Mouse (Mus musculus) T-helper 1 cell (primary cell): ENCODE data around the gene Gng11.

ENCODE experiments used
- in situ Hi-C: fragments of 300-600 bp; cut with MboI, MseI; formaldehyde crosslinking; loops from one replicate; pipeline ENCODE4 v1.15.1; 2025; ENCODE audit warnings: high pct_unique_total_duplicates

The Gng11 gene

DNA sequence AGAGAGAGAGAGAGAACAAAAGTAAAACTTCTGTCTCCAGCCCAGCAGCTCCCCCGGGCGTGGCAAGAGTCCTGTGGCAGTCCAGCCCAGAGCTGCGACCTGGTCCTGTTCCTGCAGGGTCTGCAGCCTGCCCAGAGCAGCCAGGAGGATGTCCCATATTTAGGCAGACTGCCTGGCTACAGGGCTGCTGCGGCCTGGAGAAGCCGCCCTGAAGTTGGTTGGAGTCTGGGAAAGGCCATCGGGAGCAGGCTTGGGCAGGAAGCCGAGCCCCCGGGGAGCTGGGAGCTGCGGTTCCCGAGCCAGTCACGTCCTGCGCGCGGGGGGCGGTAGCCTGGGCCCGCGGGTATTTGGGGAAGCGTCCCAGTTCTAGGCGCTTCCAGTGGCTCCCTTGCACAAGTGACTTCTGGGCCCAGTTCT is at the start of gene Gng11:
Gene Gng11, plus strand, starts transcription at position 15 of the 417 bp plus-strand sequence.
- in situ Hi-C loops, result no loop called here

GRCm38 (mm10) chr6:3954969-3955368 is 48.7 kb upstream of the Gng11 start:
- in situ Hi-C loops, result no loop called here

GRCm38 (mm10) chr6:3967676-3968626 is 35.8 kb upstream of the Gng11 start:
- in situ Hi-C loops, result no loop called here

- in situ Hi-C loops, result no loop called here
Observed at GRCm38 (mm10) chr6:3973679-3974078, 30.0 kb upstream of the Gng11 start.

GRCm38 (mm10) chr6:3982661-3983284 is 20.9 kb upstream of the Gng11 start:
- in situ Hi-C loops, result no loop called here

DNA sequence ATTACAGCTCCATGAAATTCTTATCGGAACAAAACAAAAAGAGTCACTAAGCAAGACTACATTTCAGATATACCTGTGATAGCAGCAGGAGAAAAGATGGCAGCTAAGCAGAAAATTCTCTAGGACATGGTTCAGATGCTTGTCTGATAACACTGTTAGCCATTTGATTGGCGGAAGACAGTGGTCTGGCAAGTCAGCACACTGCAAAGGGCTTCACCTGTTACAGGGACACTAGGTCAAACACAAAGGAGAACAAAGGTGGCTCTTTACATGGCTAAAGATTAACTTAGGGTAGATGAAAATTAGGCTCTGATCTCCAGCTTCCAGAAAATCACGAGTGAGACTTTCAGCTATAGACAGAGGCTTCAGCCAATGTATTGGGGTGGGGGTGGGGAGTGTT is 15.0 kb upstream of the Gng11 start, which contains the start of gene Tfpi2:
Gene Tfpi2, minus strand, starts transcription at position 170 of the 400 bp plus-strand sequence.
- in situ Hi-C loops, result no loop called here

DNA sequence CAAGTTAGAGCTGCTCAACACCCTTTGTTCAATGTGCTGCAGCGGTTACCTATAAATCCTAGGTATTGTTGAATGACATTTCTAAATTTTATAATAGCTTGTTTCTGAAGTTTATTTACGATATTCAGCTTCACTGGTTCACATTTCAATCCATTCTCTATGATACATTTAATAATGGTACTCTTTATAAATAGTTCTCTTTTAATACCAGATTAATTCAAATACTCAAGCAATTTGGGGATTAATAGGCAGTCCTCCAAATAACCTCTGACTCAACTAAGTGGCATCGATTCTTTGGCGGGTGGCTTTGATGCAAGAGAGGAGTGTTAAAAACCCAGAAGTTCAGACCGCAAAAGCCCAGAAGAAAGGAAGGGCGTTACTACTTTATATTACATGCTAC is 10.2 kb upstream of the Gng11 start, which contains the start of gene Gngt1:
Gene Gngt1, plus strand, starts transcription at position 301 of the 400 bp plus-strand sequence.
- in situ Hi-C loops, result no loop called here

DNA sequence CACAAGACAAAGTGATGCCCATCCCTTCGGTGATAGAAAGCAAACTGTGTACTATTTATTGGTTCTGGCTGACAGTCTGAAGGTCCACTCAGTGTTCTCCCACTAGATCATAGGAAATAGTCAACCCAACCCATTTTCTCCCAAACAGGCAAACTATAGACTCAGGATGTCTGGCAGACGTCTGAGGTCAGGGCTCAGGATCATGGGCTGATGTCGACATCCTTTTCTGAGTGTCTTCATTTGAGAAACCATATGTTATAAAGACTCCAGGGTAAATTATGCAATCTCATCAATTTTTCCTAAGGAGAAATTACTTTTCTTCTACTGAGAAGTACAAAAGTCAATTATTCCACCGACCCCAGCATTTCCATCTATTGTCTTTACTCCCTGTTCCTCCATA is 5.6 kb upstream of the Gng11 start:
- in situ Hi-C loops, result no loop called here

DNA sequence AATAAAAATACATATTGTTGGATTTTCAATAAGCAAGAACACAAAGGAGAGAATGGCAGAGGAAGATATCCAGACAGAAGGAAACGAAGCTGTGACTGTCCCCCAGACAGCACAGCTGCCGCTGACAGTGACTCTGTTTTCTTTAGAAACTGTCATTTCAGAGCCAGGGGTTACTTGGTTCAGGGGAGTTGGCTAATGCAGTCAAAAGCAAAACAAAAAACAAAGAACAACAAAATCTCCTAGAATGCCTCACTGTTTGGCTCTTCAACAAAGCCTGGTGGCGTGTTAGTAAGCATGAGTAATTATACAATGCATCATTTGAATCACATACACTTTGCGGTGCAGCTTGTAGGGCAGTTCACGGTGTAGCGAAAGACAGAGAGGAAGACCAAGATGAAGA is 4.4 kb upstream of the Gng11 start:
- in situ Hi-C loops, result no loop called here

- in situ Hi-C loops, result no loop called here
Observed at GRCm38 (mm10) chr6:4000716-4001115, 3.0 kb upstream of the Gng11 start.

DNA sequence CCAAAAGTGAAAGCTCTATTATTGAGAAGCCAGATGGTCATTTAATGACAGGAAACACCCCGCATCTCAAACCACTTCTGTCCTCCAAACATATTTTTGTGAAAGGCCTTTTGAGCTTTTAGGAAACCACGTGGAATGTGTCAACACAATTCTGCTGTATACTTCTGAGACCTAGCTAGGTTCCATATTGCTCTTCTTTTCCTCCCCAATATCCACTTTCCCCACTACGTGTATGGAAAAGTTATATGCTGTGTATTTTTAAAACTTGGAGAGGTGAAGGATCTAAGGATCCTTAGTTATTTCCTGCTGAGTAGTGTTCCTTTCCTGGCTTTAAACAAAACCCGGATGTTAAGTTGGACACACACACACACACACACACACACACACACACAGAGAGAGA is 259 bp upstream of the Gng11 start:
- in situ Hi-C loops, result no loop called here

GRCm38 (mm10) chr6:4004808-4005207 is 1.1 kb downstream of the Gng11 start:
- in situ Hi-C loops, result no loop called here

GRCm38 (mm10) chr6:4008501-4009040 is 4.9 kb downstream of the Gng11 start:
- in situ Hi-C loops, result no loop called here

DNA sequence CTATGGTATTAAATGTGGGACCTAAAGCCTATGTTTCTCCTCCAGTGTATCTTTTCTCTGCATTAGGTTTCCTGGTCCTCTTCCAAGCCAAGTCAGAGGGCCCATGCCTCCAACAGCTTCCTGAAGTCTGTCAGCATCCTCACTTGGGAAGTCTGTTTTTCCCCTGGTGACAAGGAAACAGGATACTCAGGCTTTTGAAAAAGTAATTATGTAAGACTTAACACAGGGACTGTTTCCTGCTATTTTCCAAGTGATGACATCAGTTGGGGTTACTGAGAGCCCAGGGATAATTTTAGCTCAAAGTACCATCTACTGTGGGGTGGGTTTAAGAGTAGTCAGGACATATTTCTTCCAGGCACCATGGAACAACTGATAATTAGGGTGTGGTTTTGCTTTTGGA is 5.8 kb downstream of the Gng11 start:
- in situ Hi-C loops, result no loop called here

GRCm38 (mm10) chr6:4022645-4023044 is 18.9 kb downstream of the Gng11 start:
- in situ Hi-C loops, result no loop called here

GRCm38 (mm10) chr6:4026367-4026766 is 22.7 kb downstream of the Gng11 start:
- in situ Hi-C loops, result no loop called here

DNA sequence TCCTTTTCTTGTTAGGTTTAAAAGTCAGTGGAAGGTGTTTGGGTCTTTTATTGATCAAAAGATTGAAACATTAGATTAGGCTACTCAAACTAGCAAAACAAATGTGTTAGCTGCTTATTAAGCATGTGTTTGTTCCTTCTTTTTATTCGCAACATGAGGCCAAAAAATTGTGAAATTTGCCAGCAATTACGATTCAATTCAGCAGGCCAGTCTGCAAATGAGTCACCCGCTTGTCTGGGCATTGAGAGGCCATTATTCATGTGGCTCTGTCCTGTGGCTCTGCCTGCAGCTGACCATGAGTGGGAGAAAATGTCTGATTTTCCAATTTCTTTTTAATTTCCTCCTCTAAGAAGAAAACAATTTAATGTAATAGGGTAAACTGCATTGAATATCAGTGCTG is 27.3 kb downstream of the Gng11 start:
- in situ Hi-C loops, result no loop called here

DNA sequence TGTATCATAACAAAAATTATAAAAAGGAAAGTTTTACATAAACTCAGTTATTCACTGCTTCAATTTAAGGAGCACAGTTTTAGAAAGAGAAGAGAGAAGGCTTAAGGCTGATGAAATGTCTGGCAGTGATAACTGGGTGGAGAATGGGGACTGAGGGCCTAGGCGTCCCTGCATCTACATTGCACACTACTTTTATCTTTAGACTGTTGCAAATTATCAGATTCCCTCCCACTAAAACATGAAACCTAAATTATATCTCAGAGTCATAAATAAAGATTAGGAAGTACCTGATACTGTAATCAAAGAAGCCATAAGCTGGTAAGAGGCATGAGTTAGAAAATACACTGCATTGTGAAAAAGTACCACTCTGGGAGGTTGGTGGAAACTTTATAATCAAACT is 38.1 kb downstream of the Gng11 start:
- in situ Hi-C loops, result no loop called here

DNA sequence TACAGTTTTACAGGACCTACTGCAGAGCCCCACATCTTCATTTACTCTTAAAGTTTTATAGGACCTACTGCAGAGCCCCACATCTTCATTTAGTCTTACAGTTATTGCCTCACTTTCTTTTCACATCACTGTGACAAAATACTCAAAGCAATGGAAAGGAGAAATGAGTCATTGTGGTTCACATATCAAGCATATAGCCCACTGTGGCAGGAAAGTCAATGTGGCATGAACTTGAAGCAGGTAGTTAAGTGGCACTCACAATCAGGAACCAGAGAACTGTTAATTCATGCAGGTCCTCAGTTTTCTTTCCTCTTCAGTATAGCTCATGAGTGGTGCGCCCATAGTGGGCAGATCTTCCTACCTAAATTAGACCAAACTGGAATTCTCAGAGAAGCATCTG is 43.5 kb downstream of the Gng11 start:
- in situ Hi-C loops, result no loop called here

DNA sequence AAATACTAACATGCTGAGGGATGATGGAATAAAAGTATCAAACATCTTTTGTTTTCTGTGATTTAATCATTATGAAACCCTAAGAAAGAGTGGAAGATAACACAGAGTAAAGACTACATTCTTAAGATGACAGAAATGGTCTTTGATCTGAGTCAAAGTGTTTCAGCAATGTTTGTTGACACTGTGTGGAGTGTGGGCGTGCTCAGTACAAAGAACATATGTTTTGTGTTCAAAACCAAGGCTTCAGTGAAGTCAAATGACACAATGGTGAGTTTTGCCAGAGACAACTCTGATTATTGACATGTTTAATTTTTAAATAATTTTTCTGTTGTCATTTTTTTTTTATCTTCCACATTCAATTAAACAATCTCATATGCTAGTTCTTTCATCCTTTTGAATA is 49.1 kb downstream of the Gng11 start:
- in situ Hi-C loops, result no loop called here

DNA sequence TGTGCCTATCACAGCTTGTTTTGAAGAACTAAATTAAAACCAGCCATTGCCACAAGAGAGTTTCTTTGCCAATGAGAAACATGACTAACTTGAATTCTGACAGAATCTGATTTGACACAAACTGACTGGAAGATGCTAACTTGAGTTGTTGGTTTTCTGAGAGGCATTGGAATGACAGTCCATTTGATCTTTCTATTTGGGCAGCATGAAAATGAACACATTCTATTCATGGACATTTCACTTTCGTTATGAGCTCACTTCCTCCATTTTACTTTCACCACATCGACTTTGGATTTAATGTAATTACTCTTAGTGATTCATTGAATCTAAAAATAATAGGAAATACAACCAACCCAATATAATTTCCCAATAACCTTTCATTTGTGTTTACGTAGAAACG is 50.7 kb downstream of the Gng11 start:
- in situ Hi-C loops, result no loop called here
